Mouse (Mus musculus) myocyte (in vitro differentiated cells): ENCODE data around the gene Rhbdd1. TPM values are rescaled to one million over a fixed set of nuclear protein-coding genes. Genes with fewer than 3 reads are reported as not detected.

Experiments used
- H3K27me3 ChIP-seq: one replicate; pipeline ENCODE4 v1.6.1; 2011; ENCODE audit not compliant: control insufficient read depth, insufficient read depth, insufficient read length
- H3K36me3 ChIP-seq: one replicate; pipeline ENCODE4 v1.6.1; 2011; ENCODE audit not compliant: control insufficient read depth, insufficient read depth
- H3K4me2 ChIP-seq: one replicate; pipeline ENCODE4 v1.6.1; 2011; ENCODE audit warnings: low read depth, control low read depth
- H3K4me3 ChIP-seq: one replicate; pipeline ENCODE4 v1.5.1; 2011; ENCODE audit warnings: mild to moderate bottlenecking, control low read depth, moderate library complexity
- H3K79me2 ChIP-seq: one replicate; pipeline ENCODE4 v1.6.1; 2011; ENCODE audit not compliant: control insufficient read depth, insufficient read depth
- H3ac ChIP-seq: one replicate; pipeline ENCODE4 v1.6.1; 2011; ENCODE audit not compliant: control insufficient read depth, insufficient read length
- CEBPB ChIP-seq: IDR thresholded peaks from 2 replicates; pipeline ENCODE4 v1.6.1; 2011; ENCODE audit warnings: mild to moderate bottlenecking, moderate library complexity; ENCODE audit not compliant: poor library complexity, insufficient read depth, severe bottlenecking
- E2F4 ChIP-seq: IDR thresholded peaks from one replicate; pipeline ENCODE4 v1.6.1; 2011; ENCODE audit warnings: mild to moderate bottlenecking, control low read depth, moderate library complexity; ENCODE audit not compliant: insufficient read depth
- MAX ChIP-seq: IDR thresholded peaks from one replicate; pipeline ENCODE4 v1.6.1; 2011; ENCODE audit warnings: low read depth, mild to moderate bottlenecking, control low read depth
- MYOD1 ChIP-seq, 3 experiments: IDR thresholded peaks; one replicate each; pipeline ENCODE4 v1.6.1; 2011; ENCODE audit warnings: control low read depth in 2 of 3, low read depth in 2 of 3, mild to moderate bottlenecking in 2 of 3, moderate library complexity in 1 of 3; ENCODE audit not compliant: insufficient read length in 2 of 3, control insufficient read depth in 1 of 3
- MYOG ChIP-seq, 3 experiments: IDR thresholded peaks; one replicate each; pipeline ENCODE4 v1.6.1; 2011; ENCODE audit warnings: control low read depth in 2 of 3, low read depth in 2 of 3, mild to moderate bottlenecking in 2 of 3; ENCODE audit not compliant: insufficient read length in 2 of 3, control insufficient read depth in 1 of 3, insufficient read depth in 1 of 3
- POLR2A ChIP-seq: IDR thresholded peaks from one replicate; pipeline ENCODE4 v1.6.1; 2011; ENCODE audit warnings: low read depth, mild to moderate bottlenecking, control low read depth, moderate library complexity; ENCODE audit not compliant: insufficient read length
- POLR2AphosphoS2 ChIP-seq: IDR thresholded peaks from one replicate; pipeline ENCODE4 v1.6.1; 2011; ENCODE audit warnings: low read depth, control low read depth; ENCODE audit not compliant: insufficient read length
- REST ChIP-seq: IDR thresholded peaks from one replicate; pipeline ENCODE4 v1.6.1; 2011; ENCODE audit warnings: mild to moderate bottlenecking, control low read depth, moderate library complexity; ENCODE audit not compliant: insufficient read depth, insufficient read length
- SRF ChIP-seq: IDR thresholded peaks from one replicate; pipeline ENCODE4 v1.6.1; 2011; ENCODE audit warnings: low read depth; ENCODE audit not compliant: control insufficient read depth, insufficient read length
- TCF12 ChIP-seq: IDR thresholded peaks from one replicate; pipeline ENCODE4 v1.6.1; 2011; ENCODE audit warnings: mild to moderate bottlenecking, control low read depth; ENCODE audit not compliant: poor library complexity, insufficient read depth, severe bottlenecking
- TCF3 ChIP-seq: IDR thresholded peaks from one replicate; pipeline ENCODE4 v1.6.1; 2011; ENCODE audit warnings: low read depth, control low read depth; ENCODE audit not compliant: insufficient read length
- USF1 ChIP-seq: IDR thresholded peaks from one replicate; pipeline ENCODE4 v1.6.1; 2011; ENCODE audit warnings: low read depth, mild to moderate bottlenecking, control low read depth, moderate library complexity
- polyA plus RNA-seq: library from polyadenylated mRNA; unstranded; fragments of >200 nt; fragmentation: generic; extraction: Trizol; gene quantifications from one replicate; pipeline ENCODE4 v1.2.1, GENCODE M21; 2012; ENCODE audit warnings: missing spikeins

Rhbdd1 gene
- polyA plus RNA-seq, 1 experiment, result 43.3 TPM

GRCm38 (mm10) chr1:82374831-82375358 lies 58.6 kb downstream of the Rhbdd1 start:
- H3K79me2 ChIP-seq, result no peaks in the 10 kb centered on the region
- no peak overlapping the region for H3K4me3 ChIP-seq
- no peak overlapping the region for H3K4me2 ChIP-seq
- H3ac ChIP-seq, result no peak overlapping the region
- peaks cover 41% of the 10 kb centered on the region for H3K36me3 ChIP-seq
- no peaks in the 10 kb centered on the region for H3K27me3 ChIP-seq
- TF ChIP-seq MAX, result no peak

DNA sequence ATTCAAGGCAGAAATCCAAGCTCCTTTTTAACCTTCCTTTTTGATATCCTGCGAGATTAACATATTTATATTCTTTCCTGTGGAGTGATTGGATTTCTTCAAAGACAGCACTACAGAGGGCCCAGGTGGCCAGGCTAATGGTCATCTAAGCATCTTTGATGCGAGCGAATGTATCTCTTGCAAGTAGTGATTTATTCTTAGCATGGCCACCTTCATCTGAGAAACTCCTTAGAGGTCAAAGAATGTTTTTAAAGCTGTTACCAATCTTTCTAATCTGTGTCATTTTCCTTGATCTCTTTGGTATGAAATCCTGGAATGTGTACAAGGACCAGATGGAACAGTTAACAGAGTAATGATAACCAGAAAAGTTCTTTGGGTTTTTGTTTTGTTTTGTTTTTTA lies 59.2 kb downstream of the Rhbdd1 start:
- no peak overlapping the region for H3K4me2 ChIP-seq
- no peak for TF ChIP-seq POLR2AphosphoS2

GRCm38 (mm10) chr1:82381946-82382345 lies 65.7 kb downstream of the Rhbdd1 start:
- Histone ChIP-seq H3ac (no peak overlapping the region), H3K4me3 (no peak overlapping the region), H3K27me3 (no peaks in the 10 kb centered on the region), H3K4me2 (no peak overlapping the region), H3K36me3 (peaks cover 28% of the 10 kb centered on the region), H3K79me2 (no peaks in the 10 kb centered on the region)
- TF ChIP-seq TCF12, result no peak
- TF ChIP-seq SRF, result no peak
- TF ChIP-seq E2F4, result no peak
- no peak for TF ChIP-seq MAX
- no peak for TF ChIP-seq CEBPB
- TF ChIP-seq MYOD1 (IDR thresholded peaks at IDR 0.05; ENCODE audit: control insufficient read depth in 1 of 3, insufficient read length in 2 of 3, low read depth in 2 of 3), result no peak
- TF ChIP-seq POLR2AphosphoS2, result no peak
- TF ChIP-seq USF1, result no peak
- TF ChIP-seq POLR2A, result no peak
- no peak for TF ChIP-seq REST
- TF ChIP-seq MYOG (IDR thresholded peaks at IDR 0.05; ENCODE audit: control insufficient read depth in 1 of 3, insufficient read depth in 1 of 3, insufficient read length in 2 of 3, low read depth in 2 of 3), result no peak
- TF ChIP-seq TCF3, result no peak

More for the DNA sequence above, 59.2 kb downstream of the Rhbdd1 start:
- H3K36me3 ChIP-seq, result peaks cover 36% of the 10 kb centered on the region
- no peaks in the 10 kb centered on the region for H3K27me3 ChIP-seq
- no peak overlapping the region for H3K4me3 ChIP-seq
- no peak overlapping the region for H3ac ChIP-seq
- H3K79me2 ChIP-seq, result no peaks in the 10 kb centered on the region

- Histone ChIP-seq H3K4me2 (no peak overlapping the region), H3K36me3 (peaks cover 16% of the 10 kb centered on the region), H3ac (no peak overlapping the region), H3K4me3 (no peak overlapping the region), H3K79me2 (no peaks in the 10 kb centered on the region), H3K27me3 (no peaks in the 10 kb centered on the region)
- TF ChIP-seq TCF3 (no peak), MAX (no peak), SRF (no peak), POLR2AphosphoS2 (no peak)
These were observed 67.9 kb downstream of the Rhbdd1 start for GRCm38 (mm10) chr1:82384106-82384505.

DNA sequence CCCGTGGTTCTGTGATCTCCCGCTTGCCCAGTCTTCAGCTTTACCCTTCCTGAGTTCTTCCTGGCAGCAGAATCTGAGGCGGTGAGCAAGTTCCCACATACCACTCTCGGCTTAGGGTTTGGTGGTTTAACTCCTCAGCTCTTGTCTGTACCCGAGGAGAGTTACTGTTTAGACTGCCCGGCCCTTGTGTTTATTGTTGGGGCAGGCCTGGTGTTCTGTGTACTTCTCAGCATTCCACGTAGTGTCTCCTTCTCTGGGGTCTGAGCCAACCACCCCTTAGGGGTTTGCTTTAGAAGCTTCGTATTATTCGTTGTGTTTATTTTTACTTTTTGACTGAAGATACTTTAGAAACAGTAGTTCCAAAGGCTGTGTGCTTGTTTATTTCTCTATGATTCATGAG lies 68.8 kb downstream of the Rhbdd1 start:
- TF ChIP-seq POLR2AphosphoS2, result no peak
- TF ChIP-seq MYOD1 (IDR thresholded peaks at IDR 0.05; ENCODE audit: control insufficient read depth in 1 of 3, insufficient read length in 2 of 3, low read depth in 2 of 3), result no peak
- no peak for TF ChIP-seq POLR2A
- no peak for TF ChIP-seq SRF
- no peak for TF ChIP-seq TCF3
- TF ChIP-seq MAX, result no peak
- no peak for TF ChIP-seq USF1
- TF ChIP-seq CEBPB, result no peak
- no peak for TF ChIP-seq E2F4
- TF ChIP-seq MYOG (IDR thresholded peaks at IDR 0.05; ENCODE audit: control insufficient read depth in 1 of 3, insufficient read depth in 1 of 3, insufficient read length in 2 of 3, low read depth in 2 of 3), result no peak
- TF ChIP-seq REST, result no peak

GRCm38 (mm10) chr1:82385827-82386230 lies 69.6 kb downstream of the Rhbdd1 start:
- H3K4me3 ChIP-seq, result no peak overlapping the region
- TF ChIP-seq TCF12 (no peak), MYOG (IDR thresholded peaks at IDR 0.05; ENCODE audit: control insufficient read depth in 1 of 3, insufficient read depth in 1 of 3, insufficient read length in 2 of 3, low read depth in 2 of 3) (no peak), TCF3 (no peak), SRF (no peak), POLR2AphosphoS2 (no peak), MYOD1 (IDR thresholded peaks at IDR 0.05; ENCODE audit: control insufficient read depth in 1 of 3, insufficient read length in 2 of 3, low read depth in 2 of 3) (no peak), POLR2A (no peak), E2F4 (no peak), USF1 (no peak)
- no peaks in the 10 kb centered on the region for H3K79me2 ChIP-seq
- no peak overlapping the region for H3ac ChIP-seq
- no peaks in the 10 kb centered on the region for H3K27me3 ChIP-seq
- H3K4me2 ChIP-seq, result no peak overlapping the region
- peaks cover 14% of the 10 kb centered on the region for H3K36me3 ChIP-seq

More for the DNA sequence above, 68.8 kb downstream of the Rhbdd1 start:
- Histone ChIP-seq H3ac (no peak overlapping the region), H3K4me2 (no peak overlapping the region), H3K79me2 (no peaks in the 10 kb centered on the region), H3K36me3 (peaks cover 14% of the 10 kb centered on the region), H3K4me3 (no peak overlapping the region), H3K27me3 (no peaks in the 10 kb centered on the region)
